Mouse (Mus musculus) brain, embryonic 18.5 days (tissue): ENCODE data around the gene Gpr108.

ENCODE experiments used
- DNase-seq: peaks from one replicate; pipeline ENCODE4 v3.0.0-alpha.2; 2012; ENCODE audit warnings: low read depth, low spot score

Gene Gpr108

GRCm38 (mm10) chr17:57245311-57245929 lies 2.8 kb downstream of the Gpr108 start:
- no peak for DNase-seq

- no peak for DNase-seq
Measured at GRCm38 (mm10) chr17:57243650-57244370, 4.4 kb downstream of the Gpr108 start.

DNA sequence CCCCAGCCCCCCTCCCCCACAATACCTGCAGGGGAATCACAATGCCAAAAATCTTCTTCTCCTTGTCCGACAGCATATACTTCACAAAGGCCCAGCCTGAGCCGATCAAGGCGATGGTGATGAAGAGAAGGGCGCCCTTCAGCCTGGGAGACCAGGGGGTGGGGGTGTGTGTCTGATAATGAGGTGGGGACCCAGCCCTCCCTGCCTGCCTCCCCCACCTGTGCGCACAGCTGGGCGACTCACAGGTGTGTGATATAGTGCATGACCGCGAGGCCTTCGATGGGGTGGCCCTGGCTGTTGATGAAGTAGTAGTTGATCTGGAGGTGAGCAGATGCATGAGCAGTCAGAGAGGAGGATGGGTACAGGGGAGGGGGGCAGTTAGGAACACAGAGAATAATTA lies 11.1 kb downstream of the Gpr108 start:
- DNase-seq = no peak

DNA sequence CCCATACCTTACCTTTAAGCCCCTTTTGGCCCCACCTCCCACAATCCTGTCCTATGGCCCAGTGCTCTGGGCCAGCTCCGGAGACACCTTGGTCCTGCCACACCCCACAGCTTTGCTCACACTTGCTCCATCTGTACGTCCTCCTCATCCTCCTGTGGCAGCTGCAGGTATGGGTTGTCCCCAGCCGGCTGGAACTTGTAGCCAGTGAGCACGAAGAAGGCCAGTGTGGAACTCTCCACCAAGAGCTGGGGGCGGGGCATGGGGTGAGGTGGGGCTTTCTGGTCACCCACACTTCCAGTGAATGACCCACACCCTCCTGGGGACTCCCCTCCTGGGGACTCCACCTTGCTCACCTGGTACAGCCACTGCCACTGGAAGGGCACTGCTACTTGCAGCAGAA lies 12.4 kb downstream of the Gpr108 start:
- DNase-seq = no peak

GRCm38 (mm10) chr17:57234254-57234928 lies 13.9 kb downstream of the Gpr108 start:
- no peak for DNase-seq

GRCm38 (mm10) chr17:57233038-57233437 lies 15.2 kb downstream of the Gpr108 start:
- no peak for DNase-seq

- no peak for DNase-seq
Measured at GRCm38 (mm10) chr17:57232200-57232599, 16.0 kb downstream of the Gpr108 start.

GRCm38 (mm10) chr17:57231321-57231771 lies 16.9 kb downstream of the Gpr108 start:
- DNase-seq = no peak

DNA sequence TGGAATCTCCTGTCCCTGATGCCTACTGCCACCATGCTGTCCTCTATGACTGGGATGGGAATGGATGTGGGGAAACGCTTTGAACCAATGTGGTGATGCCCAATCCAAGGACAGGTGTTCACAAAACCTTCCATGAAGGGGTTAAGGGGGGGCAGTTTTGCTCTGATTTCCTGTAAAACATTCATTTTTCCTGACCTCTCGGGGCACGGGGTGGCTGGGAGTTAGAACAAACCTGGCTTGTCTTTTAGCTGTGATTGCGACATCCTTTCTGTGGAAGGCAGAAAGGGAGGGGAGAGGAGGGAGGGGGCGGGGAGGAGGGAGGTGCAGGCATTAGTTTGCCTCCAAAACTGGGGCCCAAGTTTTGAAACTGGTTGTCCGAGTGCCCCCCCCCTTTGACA lies 17.5 kb downstream of the Gpr108 start:
- no peak for DNase-seq

GRCm38 (mm10) chr17:57229851-57230727 lies 18.2 kb downstream of the Gpr108 start:
- DNase-seq = no peak

DNA sequence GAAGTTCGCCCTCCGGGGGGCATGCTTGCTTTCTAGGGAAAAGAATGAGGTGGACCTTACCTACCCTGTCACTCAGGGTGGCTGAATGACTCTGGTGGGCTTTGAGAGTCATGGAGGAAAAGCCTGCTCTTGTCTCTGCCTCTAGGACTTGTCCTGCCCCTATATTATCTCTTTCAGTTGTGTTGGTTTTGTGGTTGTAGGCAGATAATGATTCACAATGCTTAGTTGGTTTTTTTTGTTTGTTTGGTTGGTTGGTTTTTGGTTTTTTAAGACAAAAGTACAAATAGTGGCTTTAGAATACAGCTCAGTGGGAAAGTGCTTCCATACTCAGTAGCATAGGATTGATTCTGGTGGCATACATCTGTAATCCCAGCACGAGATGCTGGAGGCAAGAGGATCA lies 19.4 kb downstream of the Gpr108 start:
- DNase-seq = no peak

DNA sequence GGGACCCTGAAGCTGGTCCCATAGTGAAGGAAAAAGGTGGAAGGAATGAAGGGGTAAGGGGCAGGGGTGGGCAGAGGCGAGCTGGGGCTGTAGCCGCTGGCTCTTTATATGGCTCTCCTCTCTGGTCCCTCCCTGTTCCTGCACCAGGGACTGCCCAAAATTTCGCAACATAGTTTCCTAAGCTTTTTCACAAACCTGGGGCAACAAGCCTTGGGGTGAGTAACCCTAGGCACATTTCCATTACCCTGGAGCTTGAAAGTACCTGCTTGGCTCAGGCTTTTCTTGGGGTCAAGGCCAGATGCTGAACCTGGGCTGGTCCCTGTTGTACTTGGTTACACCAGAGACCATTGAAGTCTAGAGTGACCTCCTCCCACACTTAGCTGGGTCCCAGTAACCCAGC lies 20.2 kb downstream of the Gpr108 start, which contains the start of gene C3:
TSS of gene C3 (minus strand) at position 123 of the 400 bp plus-strand sequence.
- DNase-seq = no peak

DNA sequence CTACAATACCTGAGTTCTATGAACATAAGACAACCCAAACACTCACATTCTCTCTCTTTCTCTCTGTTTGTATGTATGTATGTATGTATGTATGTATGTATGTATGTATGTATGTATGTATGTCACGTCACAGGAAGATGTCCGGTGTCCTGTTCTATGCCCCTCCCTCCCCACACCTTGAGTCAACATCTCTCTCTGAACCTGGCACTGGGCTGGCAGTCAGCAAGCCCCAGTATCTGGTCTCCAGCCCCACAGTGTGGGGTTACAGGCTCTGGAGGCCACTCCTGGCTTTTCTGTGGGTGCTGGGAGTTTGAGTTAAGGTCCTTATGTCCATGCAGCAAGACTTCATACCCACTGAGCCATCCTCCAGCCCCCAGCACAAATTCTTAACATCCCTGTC lies 20.8 kb downstream of the Gpr108 start:
- DNase-seq = no peak

DNA sequence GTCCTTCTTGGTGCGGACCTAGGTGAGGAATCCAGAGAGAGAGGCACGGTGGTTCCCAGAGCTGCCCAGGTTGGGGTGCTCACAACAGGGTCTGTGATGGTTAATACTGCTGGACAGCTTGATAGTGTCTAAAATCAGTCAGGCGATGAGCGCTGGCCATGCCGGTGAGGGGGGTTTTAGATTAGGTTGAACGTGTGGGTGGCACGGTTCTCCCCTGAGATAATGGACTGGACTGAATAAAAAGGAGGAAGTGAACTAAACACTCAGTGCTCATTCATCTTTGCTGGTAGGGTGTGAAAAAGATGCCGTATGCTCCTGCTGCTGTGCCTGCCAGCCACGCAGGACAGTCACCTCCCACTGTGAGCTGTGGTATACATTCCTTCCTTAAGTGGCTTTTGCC lies 24.9 kb downstream of the Gpr108 start:
- no peak for DNase-seq

- no peak for DNase-seq
Measured at GRCm38 (mm10) chr17:57221911-57222310, 26.3 kb downstream of the Gpr108 start.

DNA sequence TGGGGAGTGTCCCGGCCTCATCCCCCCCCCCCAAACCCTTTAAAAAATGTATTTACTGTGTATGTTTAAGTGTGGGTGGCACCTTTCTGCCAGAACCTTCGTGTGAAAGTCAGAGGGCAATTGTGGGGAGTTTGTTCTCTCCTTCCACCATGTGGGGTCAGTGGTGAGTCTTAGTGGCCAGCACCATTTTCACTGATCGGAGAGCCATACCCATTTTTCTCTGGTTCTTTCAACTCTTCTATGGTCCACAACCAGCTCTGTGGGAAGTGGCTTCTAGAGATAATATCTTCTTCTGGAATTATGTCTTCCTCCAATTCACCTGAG lies 28.4 kb downstream of the Gpr108 start:
- DNase-seq = no peak

DNA sequence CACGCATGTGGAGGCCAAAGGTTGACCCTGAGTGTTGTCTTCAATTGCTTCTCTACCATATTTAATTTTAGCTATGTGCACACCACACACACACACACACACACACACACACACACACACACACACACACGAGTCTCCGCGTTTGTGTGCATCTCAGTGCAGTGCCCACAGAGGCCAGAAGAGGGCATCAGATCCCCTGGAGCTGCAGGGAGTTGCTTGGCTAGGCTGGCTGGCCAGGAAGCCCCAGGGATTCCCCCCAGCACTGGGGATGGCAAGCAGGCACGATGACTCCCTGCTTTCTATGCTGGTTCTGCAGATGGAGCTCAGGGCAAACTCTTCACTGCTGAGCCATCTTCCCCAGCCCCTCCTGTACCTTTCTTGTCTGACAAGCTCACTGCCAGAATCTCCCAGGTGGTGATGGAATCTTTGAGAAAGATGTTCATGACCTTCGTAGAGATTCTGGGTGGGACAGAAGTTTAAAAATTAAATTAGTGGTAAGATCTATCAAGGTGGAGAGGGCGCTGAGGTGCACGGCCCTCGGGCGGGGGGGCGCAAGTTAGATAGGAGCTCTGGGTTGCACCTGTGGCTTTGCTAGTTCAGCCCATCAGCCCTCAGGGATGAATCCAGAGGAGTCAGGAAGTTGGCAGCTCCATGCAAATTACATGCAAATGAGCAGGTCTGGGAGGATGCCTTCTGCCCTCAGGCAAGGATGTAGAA lies 28.9 kb downstream of the Gpr108 start:
- DNase-seq = no peak

DNA sequence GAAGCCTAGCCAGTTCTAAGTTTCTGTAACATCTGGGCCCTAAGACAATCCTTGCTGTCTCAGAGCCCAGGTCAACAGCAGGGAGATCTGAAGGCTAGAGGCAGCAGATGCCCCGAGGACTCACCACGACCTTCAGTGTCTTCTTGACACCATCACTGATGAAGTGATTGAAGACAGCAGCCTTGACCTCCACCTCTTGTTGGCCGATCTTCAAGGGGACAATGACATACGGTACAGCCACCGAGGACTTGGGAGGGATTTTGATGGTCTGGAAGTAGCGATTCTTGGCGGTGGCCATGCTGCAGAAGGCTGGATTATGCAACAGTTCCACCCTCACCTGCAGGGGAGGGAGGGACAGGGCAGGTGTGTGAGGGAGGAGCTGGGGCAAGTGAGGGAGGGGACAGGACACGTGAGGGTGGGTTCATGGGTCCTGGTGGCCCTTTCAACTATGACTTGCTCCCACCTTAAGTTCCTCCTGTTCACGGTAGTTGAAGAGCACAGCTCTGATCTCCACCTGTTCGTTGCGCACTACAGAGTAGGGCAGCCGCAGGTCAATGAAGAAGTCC lies 29.8 kb downstream of the Gpr108 start:
- no peak for DNase-seq

GRCm38 (mm10) chr17:57214676-57215387 lies 33.4 kb downstream of the Gpr108 start:
- DNase-seq = peak; percentile 18

DNA sequence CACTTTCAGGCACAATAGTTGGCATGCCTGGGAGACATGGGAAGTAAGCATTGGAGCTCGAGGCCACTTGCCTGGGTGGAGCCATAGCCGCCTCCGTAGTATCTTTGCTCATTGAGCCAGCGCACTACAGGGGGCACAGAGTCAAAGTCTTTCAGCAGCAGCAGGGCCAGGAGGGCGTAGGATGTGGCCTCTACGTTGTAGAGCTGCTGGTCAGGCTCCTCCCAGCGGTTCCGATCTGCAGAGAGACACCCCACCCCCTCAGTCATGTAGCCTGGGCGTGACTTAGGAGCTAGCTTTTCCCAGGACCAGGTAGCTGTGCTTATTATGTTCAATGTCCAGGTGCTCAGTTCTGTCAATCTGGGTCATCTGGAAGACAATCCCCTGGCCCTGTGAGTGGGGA lies 36.7 kb downstream of the Gpr108 start:
- no peak for DNase-seq
